Comparison of ENCODE assay signal across 8 mouse cellular contexts in genomic region chr1:89927061-89927661, GRCm38 (mm10). TPM values are rescaled to one million over a fixed set of nuclear protein-coding genes. Genes with fewer than 3 reads are reported as not detected.
DNase-seq lines count a peak whose midpoint lies in the region; ATAC-seq lines count a peak whose summit lies in the region.

No protein-coding gene starts in this region.

- peak; percentile 33 for DNase-seq in adrenal gland, postnatal 10 days
- no peak for DNase-seq in adrenal gland, postnatal 4 days (ENCODE audit: low spot score in 2 of 2)
- DNase-seq in MN1 (ENCODE audit: low spot score) = peak; percentile 25
- no peak for DNase-seq in right cerebral cortex, postnatal 36 days (ENCODE audit: low spot score in 2 of 2)
- no peak for DNase-seq in ovary, postnatal 36 days (ENCODE audit: low spot score)
- no peak for DNase-seq in T-cell, adult 2 months (ENCODE audit: low spot score)

- peak overlapping the region; percentile 64 for H3K4me2 ChIP-seq in hindbrain, embryonic 13.5 days

- peak overlapping the region; percentile 47 for H3K4me3 ChIP-seq in hindbrain, embryonic 13.5 days

- peak overlapping the region; percentile 82 for H3K9ac ChIP-seq in hindbrain, embryonic 13.5 days

- peaks cover 92% of the 10 kb centered on the region for H3K4me1 ChIP-seq in hindbrain, embryonic 13.5 days (replicated peaks)

- peaks cover 94% of the 10 kb centered on the region for H3K27me3 ChIP-seq in hindbrain, embryonic 13.5 days

- no peaks in the 10 kb centered on the region for H3K36me3 ChIP-seq in hindbrain, embryonic 13.5 days

- 2% methylated on average over 36 of the region's 36 CpGs for WGBS in hindbrain, embryonic 13.5 days

- ATAC-seq in hindbrain, embryonic 13.5 days (ENCODE audit: low FRiP score) = no peak
- peak; percentile 23; the same call in 1 of the 2 replicates for ATAC-seq in megakaryocyte, adult 5-6 weeks (ENCODE audit: poor library complexity, severe bottlenecking)

- peak overlapping the region; percentile 69 for H3K27ac ChIP-seq in hindbrain, embryonic 13.5 days

- no peaks in the 10 kb centered on the region for H3K9me3 ChIP-seq in hindbrain, embryonic 13.5 days

RNA-seq across cellular contexts. Expression of gene Gbx2, which starts 3.8 kb away (rescaled TPM):
- not detected for total RNA-seq in adrenal gland, postnatal 10 days (2021)
- total RNA-seq in adrenal gland, postnatal 4 days (2021) = not detected
- polyA plus RNA-seq in hindbrain, embryonic 13.5 days (2015; fragmentation: Nextera tagmentation; extraction: Ambion mirVana) = 54.7 TPM in 2 replicates
- total RNA-seq in megakaryocyte, adult 5-6 weeks (2015) = not detected in 2 replicates
- total RNA-seq in megakaryocyte, adult 5-6 weeks (2017) = not detected in 2 replicates

Comparison
In these comparisons a context has a peak if more than half of its experiments do, and no peak if none do; other contexts are left out.
1. DNase-seq: peak in adrenal gland, postnatal 10 days (single experiment) and MN1 (single experiment); none in adrenal gland, postnatal 4 days (0 of 2), right cerebral cortex, postnatal 36 days (0 of 2), ovary, postnatal 36 days (single experiment) and T-cell, adult 2 months (single experiment).